Mouse (Mus musculus): ENCODE results near the gene Ip6k3. TPM values are rescaled to one million over a fixed set of nuclear protein-coding genes. Genes with fewer than 3 reads are reported as not detected.
A peak's percentile ranks its signal among the peaks of the same experiment; 100 is the strongest.

Gene Ip6k3
- total RNA-seq, 1 experiment from 2014 or later = not detected

- ATAC-seq (replicated peaks in 1 of 2; ENCODE audit: insufficient read depth in 1 of 2, low FRiP score in 2 of 2, low TSS enrichment in 1 of 2, low read depth in 1 of 2, poor library complexity in 2 of 2, severe bottlenecking in 2 of 2) = no peak
These were observed 32.9 kb downstream of the Ip6k3 start for GRCm38 (mm10) chr17:27134715-27135114.

- ATAC-seq (replicated peaks in 1 of 2; ENCODE audit: insufficient read depth in 1 of 2, low FRiP score in 2 of 2, low TSS enrichment in 1 of 2, low read depth in 1 of 2, poor library complexity in 2 of 2, severe bottlenecking in 2 of 2) = no peak; a peak in 1 of 4 replicates
These were observed 33.4 kb downstream of the Ip6k3 start for GRCm38 (mm10) chr17:27134187-27134586.

GRCm38 (mm10) chr17:27133551-27134141 is 33.9 kb downstream of the Ip6k3 start, which contains the start of gene Uqcc2:
TSS of gene Uqcc2 (minus strand) at chr17:27133916.
- peak; percentile 90 for ATAC-seq (replicated peaks in 1 of 2; ENCODE audit: insufficient read depth in 1 of 2, low FRiP score in 2 of 2, low TSS enrichment in 1 of 2, low read depth in 1 of 2, poor library complexity in 2 of 2, severe bottlenecking in 2 of 2)

DNA sequence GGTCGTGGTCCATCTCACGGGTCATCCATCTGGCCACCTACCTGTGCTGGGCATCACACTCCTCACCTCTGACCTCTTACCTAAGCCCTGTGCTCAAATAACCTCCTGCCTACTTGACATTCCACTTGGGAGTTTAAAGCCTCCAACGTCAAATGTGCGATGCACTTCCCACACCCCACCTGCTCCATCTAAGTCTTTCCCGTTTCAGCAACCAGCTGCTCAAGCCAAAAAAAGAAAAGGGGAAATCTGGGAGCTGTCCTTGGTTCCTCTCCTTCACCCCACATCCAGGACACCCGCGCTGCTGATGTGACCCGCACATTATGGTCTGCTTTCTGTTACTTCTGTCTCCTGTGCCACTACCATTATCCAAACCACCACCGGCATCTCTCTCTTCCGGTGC is 35.4 kb downstream of the Ip6k3 start:
- no peak for ATAC-seq (replicated peaks in 1 of 2; ENCODE audit: insufficient read depth in 1 of 2, low FRiP score in 2 of 2, low TSS enrichment in 1 of 2, low read depth in 1 of 2, poor library complexity in 2 of 2, severe bottlenecking in 2 of 2)

GRCm38 (mm10) chr17:27131240-27131665 is 36.3 kb downstream of the Ip6k3 start:
- no peak for ATAC-seq (replicated peaks in 1 of 2; ENCODE audit: insufficient read depth in 1 of 2, low FRiP score in 2 of 2, low TSS enrichment in 1 of 2, low read depth in 1 of 2, poor library complexity in 2 of 2, severe bottlenecking in 2 of 2)

DNA sequence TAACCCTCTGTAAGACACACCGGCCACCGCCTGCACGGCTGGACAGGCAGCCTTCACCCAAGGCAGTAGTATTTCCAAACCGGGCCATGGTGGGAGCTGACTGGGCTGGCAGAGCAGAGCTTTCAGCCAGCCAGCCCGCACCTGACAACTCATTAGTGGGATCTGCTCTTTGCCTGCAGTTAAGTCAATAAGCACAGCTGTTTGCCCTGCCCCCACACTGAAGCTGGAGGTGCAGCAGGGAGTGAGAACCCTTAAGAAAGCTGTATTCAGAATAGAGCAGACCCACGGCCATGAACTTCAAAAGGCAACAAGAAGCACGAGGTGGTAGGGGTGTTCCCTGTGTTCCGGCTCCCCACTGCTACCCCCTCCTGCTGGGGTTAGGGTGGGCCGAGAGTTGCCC is 37.3 kb downstream of the Ip6k3 start:
- ATAC-seq (replicated peaks in 1 of 2; ENCODE audit: insufficient read depth in 1 of 2, low FRiP score in 2 of 2, low TSS enrichment in 1 of 2, low read depth in 1 of 2, poor library complexity in 2 of 2, severe bottlenecking in 2 of 2) = no peak

GRCm38 (mm10) chr17:27129819-27130218 is 37.8 kb downstream of the Ip6k3 start:
- no peak for ATAC-seq (replicated peaks in 1 of 2; ENCODE audit: insufficient read depth in 1 of 2, low FRiP score in 2 of 2, low TSS enrichment in 1 of 2, low read depth in 1 of 2, poor library complexity in 2 of 2, severe bottlenecking in 2 of 2)

- ATAC-seq (replicated peaks in 1 of 2; ENCODE audit: insufficient read depth in 1 of 2, low FRiP score in 2 of 2, low TSS enrichment in 1 of 2, low read depth in 1 of 2, poor library complexity in 2 of 2, severe bottlenecking in 2 of 2) = no peak
These were observed 38.3 kb downstream of the Ip6k3 start for GRCm38 (mm10) chr17:27129291-27129690.

DNA sequence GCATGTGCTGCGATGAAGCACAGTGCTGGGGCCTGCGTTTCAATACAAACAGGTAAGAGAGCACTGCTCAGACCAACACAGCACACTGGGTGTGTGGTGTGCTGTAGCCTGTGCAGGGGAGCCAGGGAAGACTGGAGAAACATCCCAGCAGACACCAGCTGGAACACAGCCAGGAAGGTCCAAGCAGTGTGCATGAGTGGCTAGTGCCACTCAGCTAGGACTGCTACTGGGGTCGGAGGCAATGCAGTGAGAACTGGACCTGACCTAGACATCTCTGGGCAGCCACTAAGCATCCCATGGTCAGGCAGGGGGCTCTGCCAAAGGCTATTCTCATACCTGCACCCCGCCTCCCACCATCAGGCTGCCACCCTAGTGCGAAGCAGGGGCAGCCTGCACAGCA is 39.4 kb downstream of the Ip6k3 start:
- ATAC-seq (replicated peaks in 1 of 2; ENCODE audit: insufficient read depth in 1 of 2, low FRiP score in 2 of 2, low TSS enrichment in 1 of 2, low read depth in 1 of 2, poor library complexity in 2 of 2, severe bottlenecking in 2 of 2) = no peak

DNA sequence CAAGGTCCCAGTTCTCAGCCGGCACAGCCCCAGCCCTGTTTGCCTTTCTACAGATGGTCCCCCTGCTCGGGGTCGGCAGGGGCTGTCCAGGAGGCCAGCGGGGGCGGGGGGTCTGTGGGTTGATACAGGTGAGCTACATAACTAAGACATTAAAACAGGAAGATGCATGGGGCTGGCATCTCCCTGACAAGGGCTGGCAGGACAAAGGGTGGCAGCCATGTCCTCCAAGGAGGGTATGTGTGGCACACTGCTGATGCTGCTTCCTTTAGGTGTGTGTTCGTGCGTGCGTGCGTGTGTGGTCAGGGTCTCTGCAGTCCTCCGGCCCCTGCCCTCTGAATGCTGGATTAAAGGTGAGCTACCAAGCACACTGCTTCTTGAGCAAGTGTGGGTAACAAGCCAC is 40.6 kb downstream of the Ip6k3 start:
- ATAC-seq (replicated peaks in 1 of 2; ENCODE audit: insufficient read depth in 1 of 2, low FRiP score in 2 of 2, low TSS enrichment in 1 of 2, low read depth in 1 of 2, poor library complexity in 2 of 2, severe bottlenecking in 2 of 2) = no peak

DNA sequence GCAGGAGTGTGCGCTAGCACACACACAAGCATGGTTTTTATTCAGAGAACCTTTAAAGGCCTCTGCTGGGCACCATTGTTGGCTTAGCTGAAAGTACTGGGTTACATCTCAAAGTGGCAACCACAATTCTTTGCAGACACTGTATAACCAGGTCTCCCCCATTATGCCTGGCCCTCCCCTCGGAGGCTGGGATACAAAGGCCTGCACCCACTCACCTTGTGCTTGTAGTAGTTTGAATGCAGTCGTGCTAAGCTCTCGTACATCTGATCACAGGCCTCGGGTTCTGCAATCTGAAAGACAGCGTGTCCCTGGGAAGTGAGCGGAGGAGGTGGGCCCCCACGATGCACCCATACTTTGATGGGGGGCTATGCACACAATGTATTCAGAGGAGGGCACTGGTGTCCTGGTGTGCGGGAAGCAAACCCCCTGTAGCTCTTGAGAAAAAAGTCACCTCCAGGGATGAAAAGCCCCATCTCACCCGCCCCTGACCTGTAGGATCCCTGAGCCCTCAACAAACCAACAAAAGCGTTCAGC is 41.9 kb downstream of the Ip6k3 start:
- ATAC-seq (replicated peaks in 1 of 2; ENCODE audit: insufficient read depth in 1 of 2, low FRiP score in 2 of 2, low TSS enrichment in 1 of 2, low read depth in 1 of 2, poor library complexity in 2 of 2, severe bottlenecking in 2 of 2) = no peak

DNA sequence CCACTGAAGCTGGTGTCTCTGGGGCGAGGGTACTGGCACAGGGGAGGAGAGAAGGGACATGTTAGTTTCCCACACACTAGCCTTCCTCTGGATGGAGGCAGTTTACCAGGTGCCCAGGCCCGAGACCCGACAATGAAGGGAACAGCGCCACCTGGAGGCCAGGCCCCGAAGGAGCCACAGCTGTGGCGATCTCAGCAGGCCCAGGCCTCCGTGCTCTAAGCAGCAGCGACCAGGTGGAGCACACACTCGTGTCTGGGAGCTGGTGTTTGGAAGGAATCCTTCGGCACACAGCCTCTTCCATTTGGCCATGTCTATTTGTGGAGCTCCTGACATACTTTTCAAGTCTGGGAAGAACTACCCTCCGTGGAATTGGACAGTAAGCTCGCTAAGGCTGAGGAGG is 42.4 kb downstream of the Ip6k3 start:
- peak; percentile 67 to 70 for ATAC-seq (replicated peaks in 1 of 2; ENCODE audit: insufficient read depth in 1 of 2, low FRiP score in 2 of 2, low TSS enrichment in 1 of 2, low read depth in 1 of 2, poor library complexity in 2 of 2, severe bottlenecking in 2 of 2)

GRCm38 (mm10) chr17:27123813-27124375 is 43.7 kb downstream of the Ip6k3 start:
- no peak for ATAC-seq (replicated peaks in 1 of 2; ENCODE audit: insufficient read depth in 1 of 2, low FRiP score in 2 of 2, low TSS enrichment in 1 of 2, low read depth in 1 of 2, poor library complexity in 2 of 2, severe bottlenecking in 2 of 2)

DNA sequence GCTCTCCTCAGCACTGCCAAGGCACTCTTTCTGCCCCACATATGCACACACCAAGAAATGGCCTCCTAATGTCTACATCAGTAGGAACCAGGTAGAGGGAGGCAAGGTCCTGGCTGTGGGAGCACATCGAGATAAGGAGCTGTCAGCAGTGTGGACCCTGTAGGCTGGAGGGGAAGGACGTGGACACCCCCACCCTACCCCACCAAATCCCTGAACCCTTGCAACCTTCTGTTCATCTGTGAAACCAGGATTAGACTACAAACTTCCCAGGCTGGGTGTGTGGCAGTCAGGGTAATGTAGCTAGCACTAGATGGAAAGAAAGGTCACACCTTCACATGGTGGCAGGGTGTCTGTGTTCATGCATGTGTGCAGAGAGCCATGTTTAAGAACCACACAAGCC is 44.5 kb downstream of the Ip6k3 start:
- ATAC-seq (replicated peaks in 1 of 2; ENCODE audit: insufficient read depth in 1 of 2, low FRiP score in 2 of 2, low TSS enrichment in 1 of 2, low read depth in 1 of 2, poor library complexity in 2 of 2, severe bottlenecking in 2 of 2) = no peak

DNA sequence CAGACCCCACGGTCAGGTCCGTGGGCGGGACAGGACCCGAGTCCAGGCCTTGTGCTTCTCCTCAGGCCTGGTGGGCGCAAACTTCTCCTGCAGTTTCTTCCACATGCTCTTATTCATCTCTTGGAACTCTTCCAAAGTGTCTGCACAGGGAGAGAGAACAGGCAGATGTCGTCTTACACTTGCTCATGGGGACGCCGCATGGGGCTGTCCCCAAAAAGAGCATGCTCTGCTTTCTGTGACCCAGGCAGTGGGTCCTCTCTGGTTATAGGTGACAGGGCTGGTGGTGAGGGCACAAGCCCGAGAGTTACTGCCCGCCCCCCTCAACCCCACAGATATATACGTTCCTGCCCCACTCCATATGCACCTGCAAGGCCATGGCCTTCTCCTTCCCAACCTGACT is 44.9 kb downstream of the Ip6k3 start:
- no peak for ATAC-seq (replicated peaks in 1 of 2; ENCODE audit: insufficient read depth in 1 of 2, low FRiP score in 2 of 2, low TSS enrichment in 1 of 2, low read depth in 1 of 2, poor library complexity in 2 of 2, severe bottlenecking in 2 of 2)

DNA sequence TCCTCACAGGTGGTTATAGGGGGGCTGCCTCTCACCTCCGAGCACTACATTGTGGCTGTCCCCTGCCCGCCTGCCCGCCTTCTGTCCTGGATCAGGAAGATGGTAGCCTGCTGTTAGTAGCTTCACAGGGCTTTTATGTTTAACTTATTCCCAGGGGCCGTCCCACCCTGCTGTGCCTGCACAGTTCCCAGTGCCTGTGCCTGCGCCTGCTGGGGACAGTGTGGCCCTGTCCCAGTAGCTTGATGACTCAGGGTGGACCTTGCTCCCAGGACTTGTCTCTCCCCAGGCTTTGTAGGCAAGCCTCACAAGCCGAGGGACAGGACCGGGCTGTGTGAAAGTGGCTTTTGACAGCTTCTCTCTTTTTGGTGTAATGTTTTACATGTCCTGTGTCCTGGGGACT is 45.8 kb downstream of the Ip6k3 start:
- no peak for ATAC-seq (replicated peaks in 1 of 2; ENCODE audit: insufficient read depth in 1 of 2, low FRiP score in 2 of 2, low TSS enrichment in 1 of 2, low read depth in 1 of 2, poor library complexity in 2 of 2, severe bottlenecking in 2 of 2)

DNA sequence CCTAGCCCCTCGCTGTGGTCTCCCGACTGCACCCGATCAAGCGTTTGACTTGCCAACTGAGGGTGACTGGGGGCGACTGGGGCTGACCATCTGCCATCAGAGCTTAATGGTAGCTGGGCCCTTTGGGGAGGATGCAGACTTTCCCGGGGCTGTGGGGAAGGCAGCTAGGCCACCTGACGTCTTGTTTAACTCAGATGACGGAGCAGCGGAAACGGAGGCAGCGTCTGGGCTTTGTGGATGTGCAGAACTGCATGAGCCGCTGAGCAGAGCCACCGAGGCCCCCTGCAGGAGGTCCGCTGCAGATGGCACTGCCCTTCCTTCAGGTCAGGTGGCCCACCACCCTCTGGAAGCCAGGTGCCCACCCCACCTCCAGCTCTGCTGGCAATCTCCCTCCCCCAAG is 46.3 kb downstream of the Ip6k3 start:
- ATAC-seq (replicated peaks in 1 of 2; ENCODE audit: insufficient read depth in 1 of 2, low FRiP score in 2 of 2, low TSS enrichment in 1 of 2, low read depth in 1 of 2, poor library complexity in 2 of 2, severe bottlenecking in 2 of 2) = no peak

GRCm38 (mm10) chr17:27120561-27121024 is 47.0 kb downstream of the Ip6k3 start:
- ATAC-seq (replicated peaks in 1 of 2; ENCODE audit: insufficient read depth in 1 of 2, low FRiP score in 2 of 2, low TSS enrichment in 1 of 2, low read depth in 1 of 2, poor library complexity in 2 of 2, severe bottlenecking in 2 of 2) = no peak

DNA sequence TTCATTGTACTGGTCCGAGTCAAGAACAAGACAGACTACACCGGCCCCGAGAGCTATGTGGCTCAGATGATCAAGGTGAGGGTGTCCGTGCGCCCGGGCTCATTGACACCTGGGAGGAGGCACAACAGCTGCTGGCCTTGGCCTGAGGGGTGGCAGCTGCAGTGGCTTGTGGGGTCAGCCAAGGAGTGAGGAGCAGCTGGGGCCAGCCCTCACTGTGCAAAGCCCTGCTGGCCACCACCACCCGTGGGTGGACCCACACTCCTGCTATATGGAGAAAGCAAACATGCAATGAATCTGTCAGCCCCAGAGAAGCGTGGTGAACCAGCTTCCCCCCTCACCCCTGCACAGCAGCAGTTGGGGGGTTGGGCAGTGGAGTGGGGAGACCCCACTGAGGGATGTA is 47.6 kb downstream of the Ip6k3 start:
- ATAC-seq (replicated peaks in 1 of 2; ENCODE audit: insufficient read depth in 1 of 2, low FRiP score in 2 of 2, low TSS enrichment in 1 of 2, low read depth in 1 of 2, poor library complexity in 2 of 2, severe bottlenecking in 2 of 2) = no peak

Data from hematopoietic stem cell, adult 5-6 weeks (primary cell).